Mouse (Mus musculus) heart, adult 2 months (tissue): ENCODE results near the gene Dock1. TPM values are rescaled to one million over a fixed set of nuclear protein-coding genes. Genes with fewer than 3 reads are reported as not detected.

Experiments
- DNase-seq, 2 experiments: peaks; one replicate each; pipeline ENCODE4 v3.0.0; 2021
- H3K27ac ChIP-seq: fragments of 200-600 bp; 2 replicates; pipeline ENCODE4 v1.8.1; 2022
- H3K27me3 ChIP-seq: fragments of 200-500 bp; 2 replicates; pipeline ENCODE4 v1.6.1; 2012; ENCODE audit warnings: mild to moderate bottlenecking, low read length, inconsistent platforms, mixed read lengths; ENCODE audit not compliant: control insufficient read depth, insufficient read depth
- H3K36me3 ChIP-seq: fragments of 200-500 bp; 2 replicates; pipeline ENCODE4 v1.6.1; 2012; ENCODE audit warnings: low read length, inconsistent platforms; ENCODE audit not compliant: control insufficient read depth, insufficient read depth
- H3K4me1 ChIP-seq: fragments of 200-500 bp; 2 replicates; pipeline ENCODE4 v1.6.1; 2011; ENCODE audit warnings: low read length; ENCODE audit not compliant: control insufficient read depth, insufficient read depth
- H3K4me3 ChIP-seq: fragments of 200-600 bp; 2 replicates; pipeline ENCODE4 v1.8.1; 2022
- H3K79me2 ChIP-seq: fragments of 200-500 bp; replicated peaks from 2 replicates; pipeline ENCODE4 v1.6.1; 2012; ENCODE audit warnings: mild to moderate bottlenecking, inconsistent platforms, low read length, moderate library complexity, mixed read lengths; ENCODE audit not compliant: control insufficient read depth, insufficient read depth
- H3K9ac ChIP-seq: fragments of 200-500 bp; 2 replicates; pipeline ENCODE4 v1.6.1; 2012; ENCODE audit warnings: low read depth, mild to moderate bottlenecking, control low read depth, inconsistent platforms, low read length, mixed read lengths
- CTCF ChIP-seq: fragments of 200-600 bp; IDR thresholded peaks from 2 replicates; pipeline ENCODE4 v1.8.1; 2022; ENCODE audit warnings: antibody characterized with exemption, mild to moderate bottlenecking, moderate library complexity
- EP300 ChIP-seq: fragments of 200-500 bp; IDR thresholded peaks from 2 replicates; pipeline ENCODE4 v1.6.1; 2011; ENCODE audit warnings: low read depth, low read length, control low read depth; ENCODE audit not compliant: insufficient read depth
- POLR2A ChIP-seq: fragments of 200-500 bp; IDR thresholded peaks from 2 replicates; pipeline ENCODE4 v1.6.1; 2011; ENCODE audit warnings: mild to moderate bottlenecking, low read depth, low read length, control low read depth; ENCODE audit not compliant: insufficient read depth
- WGBS: fragments of 180-500 bp; shearing (Covaris S2); methylation state at CpG from one replicate; pipeline ENCODE4 v1.1.7; 2018; 5-methylcytosine and 5-hydroxymethylcytosine counted together
- intact Hi-C: fragments of 180-260 bp; cut with DNase I; formaldehyde crosslinking; loops from one replicate; pipeline ENCODE4 v1.15.1; 2025
- polyA plus RNA-seq: library from polyadenylated mRNA; depleted of rRNA; stranded (reverse); fragments of >200 nt; gene quantifications from 2 replicates; pipeline ENCODE4 v1.2.3, GENCODE M21; 2012
- total RNA-seq, 2 experiments: library from RNA; stranded (reverse); gene quantifications; 2 replicates each; pipeline ENCODE4 v1.2.3; 2021

Gene Dock1
- total and polyA plus RNA-seq, 3 experiments: 8.3 to 25.6 (median 25.4) TPM

DNA sequence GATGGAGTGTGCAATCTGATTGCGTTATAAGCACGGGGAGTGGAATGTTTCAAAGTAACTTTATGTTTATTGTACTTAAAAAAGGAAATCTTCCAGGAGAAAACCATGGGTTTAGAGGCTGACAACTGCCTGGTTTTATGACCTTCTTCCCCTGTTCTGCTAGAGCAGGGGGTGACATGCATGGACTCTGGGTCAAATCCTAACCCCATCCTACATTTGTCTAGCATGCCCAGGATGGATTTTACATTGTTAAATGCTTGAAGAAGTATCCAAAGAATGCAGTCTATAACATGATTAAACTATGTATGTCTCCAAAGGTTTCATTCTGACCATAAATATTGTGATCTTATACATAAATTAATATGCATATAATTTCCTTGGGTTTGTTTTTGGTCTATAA, 229.0 kb downstream of the Dock1 start:
- 98% methylated on average over 2 of the region's 2 CpGs for WGBS
- TF ChIP-seq CTCF (no peak), EP300 (no peak), POLR2A (no peak)
- intact Hi-C loops: no loop called here

DNA sequence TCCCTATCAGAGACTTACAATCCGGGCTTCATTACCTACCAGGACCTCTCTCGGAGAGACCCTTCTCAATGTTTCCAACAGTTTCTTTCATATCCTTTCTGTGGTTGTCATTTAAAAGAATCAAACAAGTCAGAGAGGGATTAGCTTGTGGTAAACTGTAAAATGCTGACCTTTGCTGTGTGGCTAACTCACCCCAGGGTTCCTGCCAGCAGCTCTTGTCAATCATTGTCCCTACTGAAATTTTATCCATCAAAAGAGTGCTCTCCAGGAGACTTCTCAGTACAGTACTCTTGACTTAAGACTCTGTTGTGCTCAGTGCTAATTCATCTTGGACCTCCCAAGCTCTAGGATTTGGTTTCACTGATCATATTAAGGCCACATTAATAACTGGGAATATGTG, 231.5 kb downstream of the Dock1 start:
- TF ChIP-seq POLR2A (no peak), CTCF (no peak), EP300 (no peak)
- intact Hi-C loops: no loop called here

More for the DNA sequence above, 229.0 kb downstream of the Dock1 start:
- DNase-seq: no peak
- Histone ChIP-seq H3K4me1 (peaks cover 2% of the 10 kb centered on the region), H3K79me2 (no peaks in the 10 kb centered on the region), H3K27ac (no peak overlapping the region), H3K36me3 (no peaks in the 10 kb centered on the region), H3K9ac (no peak overlapping the region), H3K4me3 (no peak overlapping the region), H3K27me3 (no peaks in the 10 kb centered on the region)

DNA sequence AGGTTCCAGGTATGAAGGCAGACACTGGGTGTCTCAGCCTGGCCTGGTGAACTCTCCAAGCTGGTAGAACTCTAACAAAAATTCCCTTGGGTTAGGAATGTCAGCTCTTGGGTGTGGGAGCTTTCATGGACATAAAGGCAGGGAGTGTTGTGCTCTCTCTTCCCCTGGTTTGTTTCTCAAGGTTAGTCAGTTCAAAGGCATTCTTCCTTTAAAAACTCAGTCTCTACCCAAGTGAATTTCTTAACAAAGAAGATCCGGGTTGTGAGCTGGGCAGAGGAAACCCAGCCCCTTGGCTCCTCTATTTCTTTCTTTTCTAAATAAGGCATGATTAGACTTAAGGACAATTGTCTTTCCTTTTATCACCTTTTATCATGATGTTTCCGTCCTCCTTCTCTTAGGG, 261.4 kb downstream of the Dock1 start:
- no peak for TF ChIP-seq EP300
- TF ChIP-seq CTCF: no peak
- no peak for TF ChIP-seq POLR2A
- Histone ChIP-seq H3K36me3 (no peaks in the 10 kb centered on the region), H3K27me3 (no peaks in the 10 kb centered on the region), H3K4me3 (no peak overlapping the region), H3K9ac (no peak overlapping the region), H3K79me2 (no peaks in the 10 kb centered on the region; the same call in 1 of the 2 replicates), H3K27ac (no peak overlapping the region), H3K4me1 (peaks cover 1% of the 10 kb centered on the region)
- intact Hi-C loops: no loop called here
- 53% methylated on average over 2 of the region's 2 CpGs for WGBS
- DNase-seq: no peak

More for the DNA sequence above, 231.5 kb downstream of the Dock1 start:
- H3K9ac ChIP-seq: no peak overlapping the region
- no peak overlapping the region for H3K4me3 ChIP-seq
- H3K27ac ChIP-seq: no peak overlapping the region
- H3K4me1 ChIP-seq: no peaks in the 10 kb centered on the region
- H3K79me2 ChIP-seq: no peaks in the 10 kb centered on the region
- 96% methylated on average over 2 of the region's 2 CpGs for WGBS
- H3K27me3 ChIP-seq: no peaks in the 10 kb centered on the region
- no peak for DNase-seq
- H3K36me3 ChIP-seq: no peaks in the 10 kb centered on the region

DNA sequence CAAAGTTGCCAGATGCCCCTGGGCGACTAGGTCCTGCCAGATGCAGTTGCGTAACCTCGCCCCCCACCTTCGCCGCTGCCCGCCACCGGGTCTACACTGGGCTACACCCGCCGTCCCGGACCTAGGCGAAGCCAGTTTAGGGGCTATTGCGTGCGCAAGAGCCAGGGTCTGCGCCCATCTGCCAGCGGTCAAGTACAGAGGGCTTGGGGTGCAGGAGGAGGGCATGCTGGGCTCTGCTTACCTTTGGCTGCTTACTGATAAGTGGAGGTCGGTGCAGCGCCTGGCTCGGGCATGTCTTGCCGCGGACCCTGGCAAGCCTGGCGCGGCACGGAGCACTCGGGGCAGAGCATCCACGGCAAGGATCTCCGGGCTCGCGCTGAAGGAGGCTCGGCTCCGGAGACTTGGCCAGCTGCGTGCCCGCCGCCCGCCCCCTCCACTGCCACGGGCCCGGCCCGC, 267.0 kb downstream of the Dock1 start:
- 4% methylated on average over 32 of the region's 37 CpGs for WGBS
- no peak overlapping the region for H3K27ac ChIP-seq
- H3K4me3 ChIP-seq: peak overlapping the region; percentile 37
- no peaks in the 10 kb centered on the region for H3K79me2 ChIP-seq
- intact Hi-C loops: no loop called here
- no peaks in the 10 kb centered on the region for H3K27me3 ChIP-seq
- DNase-seq: peak in 1 of 2 experiments; percentile 25
- peaks cover 8% of the 10 kb centered on the region for H3K4me1 ChIP-seq
- TF ChIP-seq CTCF: no peak
- no peak for TF ChIP-seq POLR2A
- 0 out of 2 replicates have a peak overlapping the region, but pooled peaks have one; percentile 31 for H3K9ac ChIP-seq
- H3K36me3 ChIP-seq: no peaks in the 10 kb centered on the region

DNA sequence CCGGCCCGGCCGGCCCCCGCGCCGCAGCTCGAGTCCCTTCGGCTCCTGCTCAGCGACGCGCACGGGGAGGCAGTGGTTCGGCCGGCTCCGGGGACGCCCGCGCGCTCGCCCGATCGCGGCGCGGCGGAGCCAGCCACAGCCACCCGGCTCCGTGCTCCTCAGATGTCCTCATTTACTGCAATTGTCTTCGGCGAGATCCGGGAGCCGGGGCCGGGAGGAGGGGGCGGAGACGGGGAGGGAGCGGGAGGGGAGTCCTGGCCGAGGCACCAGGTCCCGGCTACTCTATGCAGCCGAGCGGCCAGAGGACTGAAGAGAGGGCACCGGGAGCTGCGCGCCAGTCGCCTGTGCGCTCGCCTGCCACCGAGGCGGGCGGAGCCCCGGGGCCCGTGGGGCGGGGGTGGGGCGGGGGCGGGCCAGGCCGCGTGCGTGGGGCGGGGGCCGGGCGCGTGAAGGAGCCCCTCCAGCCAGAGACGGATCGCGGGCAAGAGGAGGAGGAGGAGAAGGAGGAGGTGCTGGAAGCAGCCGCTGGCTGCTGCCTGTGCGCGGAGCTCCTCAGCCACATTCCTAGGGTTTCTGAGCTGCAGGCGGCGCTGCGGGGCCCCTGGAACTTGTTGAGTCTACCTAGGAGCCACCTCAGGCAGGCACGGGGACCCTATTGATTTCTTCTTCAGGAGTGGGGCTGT, 267.6 kb downstream of the Dock1 start, which contains the start of gene Fam196a:
Gene Fam196a, minus strand, starts transcription at position 504 of the 683 bp plus-strand sequence.
- H3K27ac ChIP-seq: no peak within 1 kb of the TSS
- H3K4me3 ChIP-seq: peak within 1 kb of the TSS; percentile 37
- H3K36me3 ChIP-seq: no peaks in the 10 kb centered on the region
- H3K27me3 ChIP-seq: no peaks in the 10 kb centered on the region
- TF ChIP-seq EP300 (no peak), CTCF (peak; percentile 25), POLR2A (no peak)
- intact Hi-C loops: no loop called here
- no peaks in the 10 kb centered on the region for H3K79me2 ChIP-seq
- DNase-seq: peak; percentile 31 to 32
- H3K9ac ChIP-seq: 0 out of 2 replicates have a peak within 1 kb of the TSS, but pooled peaks have one; percentile 31
- 3% methylated on average over 57 of the region's 71 CpGs for WGBS
- peaks cover 8% of the 10 kb centered on the region for H3K4me1 ChIP-seq

DNA sequence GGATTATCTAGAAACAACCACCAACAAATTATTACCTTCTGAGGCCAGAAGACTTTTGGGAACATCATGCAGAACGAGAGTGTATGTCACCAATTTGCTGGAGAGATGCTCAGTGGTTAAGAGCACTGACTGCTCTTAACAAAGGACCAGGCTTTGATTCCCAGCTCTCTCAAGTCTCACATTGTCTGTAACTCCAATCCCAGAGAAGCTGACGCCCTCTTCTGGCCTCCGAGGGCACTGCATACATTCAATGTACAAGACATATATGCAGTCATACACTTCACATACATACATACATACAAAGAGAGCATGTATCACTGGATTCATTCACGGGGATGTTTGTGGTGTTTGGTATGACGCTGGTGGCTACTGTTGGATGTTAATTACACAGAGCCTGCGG, 271.4 kb downstream of the Dock1 start:
- H3K4me3 ChIP-seq: no peak overlapping the region
- H3K4me1 ChIP-seq: peaks cover 15% of the 10 kb centered on the region
- TF ChIP-seq EP300 (no peak), CTCF (no peak), POLR2A (no peak)
- H3K79me2 ChIP-seq: no peaks in the 10 kb centered on the region
- no peak overlapping the region for H3K9ac ChIP-seq
- 97% methylated on average over 6 of the region's 6 CpGs for WGBS
- no peak overlapping the region for H3K27ac ChIP-seq
- DNase-seq: no peak
- intact Hi-C loops: no loop called here
- H3K36me3 ChIP-seq: no peaks in the 10 kb centered on the region
- H3K27me3 ChIP-seq: no peaks in the 10 kb centered on the region
